Mouse (Mus musculus) heart, embryonic 11.5 days (tissue): ENCODE data around the gene Wdfy2. TPM values are rescaled to one million over a fixed set of nuclear protein-coding genes. Genes with fewer than 3 reads are reported as not detected.

ENCODE experiments used
- ATAC-seq: fragments of 200-750 bp; cut with Nextera tagmentation; replicated peaks from 2 replicates; pipeline ENCODE4 v1.8.0; 2017; ENCODE audit warnings: moderate library complexity; ENCODE audit not compliant: insufficient number of reproducible peaks, low FRiP score, low TSS enrichment
- H3K27ac ChIP-seq: fragments of 300-500 bp; sonication (generic); 2 replicates; pipeline ENCODE4 v1.5.1; 2014; ENCODE audit warnings: mild to moderate bottlenecking, low read depth, low read length
- H3K27me3 ChIP-seq: fragments of 300-500 bp; sonication (generic); 2 replicates; pipeline ENCODE4 v1.6.1; 2014; ENCODE audit warnings: mild to moderate bottlenecking, low read length, mixed read lengths; ENCODE audit not compliant: control insufficient read depth, insufficient read depth
- H3K36me3 ChIP-seq: fragments of 300-500 bp; sonication (generic); 2 replicates; pipeline ENCODE4 v1.6.1; 2014; ENCODE audit warnings: mild to moderate bottlenecking, low read length, moderate library complexity, mixed read lengths; ENCODE audit not compliant: control insufficient read depth, insufficient read depth
- H3K4me1 ChIP-seq: fragments of 300-500 bp; sonication (generic); 2 replicates; pipeline ENCODE4 v1.6.1; 2014; ENCODE audit warnings: low read length; ENCODE audit not compliant: control insufficient read depth, insufficient read depth
- H3K4me2 ChIP-seq: fragments of 300-500 bp; sonication (generic); 2 replicates; pipeline ENCODE4 v1.6.1; 2014; ENCODE audit warnings: mild to moderate bottlenecking, moderate library complexity
- H3K4me3 ChIP-seq: fragments of 300-500 bp; sonication (generic); 2 replicates; pipeline ENCODE4 v1.5.1; 2014; ENCODE audit warnings: low read depth, low read length
- H3K9ac ChIP-seq: fragments of 300-500 bp; sonication (generic); 2 replicates; pipeline ENCODE4 v1.6.1; 2014; ENCODE audit warnings: mild to moderate bottlenecking, low read depth, low read length, moderate library complexity
- H3K9me3 ChIP-seq: fragments of 300-500 bp; sonication (generic); replicated peaks from 2 replicates; pipeline ENCODE4 v1.6.1; 2016; ENCODE audit warnings: low read length; ENCODE audit not compliant: control insufficient read depth
- WGBS: fragments of 180-500 bp; shearing (Covaris S2); extraction: QIAGEN DNeasy Blood & Tissue Kit; methylation state at CpG from one replicate; pipeline ENCODE4 v1.1.7; 2014; ENCODE audit not compliant: insufficient replicate concordance; 5-methylcytosine and 5-hydroxymethylcytosine counted together
- polyA plus RNA-seq: library from polyadenylated mRNA; unstranded; fragments of >200 nt; fragmentation: Nextera tagmentation; extraction: Ambion mirVana; gene quantifications from 2 replicates; pipeline ENCODE4 v1.2.1, GENCODE M21; 2014

Gene Wdfy2
- polyA plus RNA-seq, 1 experiment from 2014 or later: 7.6 TPM

- no peaks in the 10 kb centered on the region for H3K27me3 ChIP-seq
- no peak overlapping the region for H3K4me3 ChIP-seq
- no peaks in the 10 kb centered on the region for H3K36me3 ChIP-seq
- WGBS: 75% methylated on average over 6 of the region's 6 CpGs
- ATAC-seq: no peak
- H3K9me3 ChIP-seq: no peaks in the 10 kb centered on the region
- H3K27ac ChIP-seq: no peak overlapping the region
- H3K4me1 ChIP-seq: no peaks in the 10 kb centered on the region
- H3K9ac ChIP-seq: no peak overlapping the region
- no peak overlapping the region for H3K4me2 ChIP-seq
Measured at GRCm38 (mm10) chr14:62915146-62915685, 77.7 kb downstream of the Wdfy2 start.

DNA sequence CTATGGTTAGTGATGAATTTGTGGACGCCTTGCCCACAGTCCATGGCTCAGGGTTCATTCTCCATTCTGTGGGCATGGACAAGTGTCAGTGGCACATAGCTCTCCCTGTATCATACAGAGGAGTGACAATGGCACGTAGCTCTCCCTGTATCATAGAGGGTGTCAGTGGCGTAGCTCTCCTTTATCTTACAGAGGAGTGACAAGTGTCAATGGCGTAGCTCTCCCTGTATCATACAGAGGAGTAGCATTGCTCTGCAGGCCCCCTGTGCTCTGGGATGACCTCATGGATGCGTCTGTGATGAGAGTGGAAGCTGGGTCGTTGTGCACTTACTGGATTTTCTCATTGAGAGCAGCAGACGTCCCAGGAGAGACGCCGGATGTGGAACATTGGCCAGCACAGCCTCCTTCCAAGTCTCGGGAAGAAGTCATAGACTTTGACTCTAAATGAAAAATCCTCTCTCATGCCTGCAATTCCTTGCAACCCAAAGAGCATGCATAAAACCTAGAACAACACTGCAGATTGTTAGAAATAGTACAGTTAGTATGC, 79.1 kb downstream of the Wdfy2 start:
- 55% methylated on average over 10 of the region's 10 CpGs for WGBS
- Histone ChIP-seq H3K36me3 (no peaks in the 10 kb centered on the region), H3K9ac (no peak overlapping the region), H3K4me2 (no peak overlapping the region), H3K9me3 (no peaks in the 10 kb centered on the region), H3K27me3 (no peaks in the 10 kb centered on the region), H3K27ac (no peak overlapping the region), H3K4me3 (no peak overlapping the region), H3K4me1 (no peaks in the 10 kb centered on the region)
- ATAC-seq: no peak

DNA sequence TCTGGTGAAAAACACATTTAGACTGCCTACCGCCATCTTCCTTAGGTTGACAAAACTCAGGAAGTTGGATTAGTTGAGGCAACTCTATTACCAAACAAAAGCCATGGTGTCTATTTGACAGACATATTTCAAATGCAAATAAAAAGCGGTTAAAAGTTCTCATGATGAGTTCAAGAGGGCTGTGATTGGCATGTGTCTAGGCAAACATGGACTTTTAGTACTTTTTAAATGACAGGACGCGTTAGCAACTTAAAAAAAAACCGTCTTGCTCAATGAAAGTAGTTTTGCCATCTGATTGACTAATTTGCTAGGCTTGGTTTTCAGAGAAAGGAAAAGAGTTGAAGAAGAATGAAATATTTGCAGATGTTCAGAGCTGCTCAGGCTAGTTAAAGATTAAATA, 83.9 kb downstream of the Wdfy2 start:
- no peaks in the 10 kb centered on the region for H3K4me1 ChIP-seq
- H3K27ac ChIP-seq: no peak overlapping the region
- WGBS: 90% methylated on average over 5 of the region's 5 CpGs
- no peak for ATAC-seq
- no peak overlapping the region for H3K9ac ChIP-seq
- no peaks in the 10 kb centered on the region; the same call in 1 of the 2 replicates for H3K36me3 ChIP-seq
- H3K4me2 ChIP-seq: no peak overlapping the region
- H3K9me3 ChIP-seq: no peaks in the 10 kb centered on the region
- H3K27me3 ChIP-seq: no peaks in the 10 kb centered on the region
- H3K4me3 ChIP-seq: no peak overlapping the region

DNA sequence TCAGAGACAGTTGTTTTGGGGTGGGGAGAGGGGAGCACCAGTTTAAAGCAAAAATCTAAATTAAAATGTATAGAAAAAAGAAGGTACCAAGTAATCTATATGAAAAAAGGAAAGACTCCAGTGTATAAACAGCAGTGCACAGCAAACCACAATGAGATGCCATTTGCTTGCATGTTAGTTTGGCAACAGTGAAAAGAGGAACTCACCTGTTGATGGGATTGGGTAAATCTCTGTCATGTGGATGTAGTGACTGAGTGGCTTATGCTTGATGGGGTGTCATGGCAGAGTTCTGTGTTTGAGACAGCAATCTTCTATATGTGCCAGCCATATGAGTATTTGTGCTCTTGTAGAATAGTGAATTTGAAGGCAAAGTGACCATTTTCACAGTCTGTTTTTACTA, 85.2 kb downstream of the Wdfy2 start:
- H3K4me1 ChIP-seq: no peaks in the 10 kb centered on the region
- no peaks in the 10 kb centered on the region; the same call in 1 of the 2 replicates for H3K36me3 ChIP-seq
- no peak overlapping the region for H3K9ac ChIP-seq
- H3K9me3 ChIP-seq: no peaks in the 10 kb centered on the region
- no peaks in the 10 kb centered on the region for H3K27me3 ChIP-seq
- no peak for ATAC-seq
- no peak overlapping the region for H3K27ac ChIP-seq
- no peak overlapping the region for H3K4me2 ChIP-seq
- no peak overlapping the region for H3K4me3 ChIP-seq

GRCm38 (mm10) chr14:62924800-62925199, 87.3 kb downstream of the Wdfy2 start:
- no peak for ATAC-seq
- Histone ChIP-seq H3K4me1 (no peaks in the 10 kb centered on the region), H3K9ac (no peak overlapping the region), H3K36me3 (peaks cover 2% of the 10 kb centered on the region; the same call in 1 of the 2 replicates), H3K27ac (no peak overlapping the region), H3K4me2 (no peak overlapping the region), H3K4me3 (no peak overlapping the region), H3K9me3 (no peaks in the 10 kb centered on the region), H3K27me3 (no peaks in the 10 kb centered on the region)
- 74% methylated on average over 4 of the region's 4 CpGs for WGBS

DNA sequence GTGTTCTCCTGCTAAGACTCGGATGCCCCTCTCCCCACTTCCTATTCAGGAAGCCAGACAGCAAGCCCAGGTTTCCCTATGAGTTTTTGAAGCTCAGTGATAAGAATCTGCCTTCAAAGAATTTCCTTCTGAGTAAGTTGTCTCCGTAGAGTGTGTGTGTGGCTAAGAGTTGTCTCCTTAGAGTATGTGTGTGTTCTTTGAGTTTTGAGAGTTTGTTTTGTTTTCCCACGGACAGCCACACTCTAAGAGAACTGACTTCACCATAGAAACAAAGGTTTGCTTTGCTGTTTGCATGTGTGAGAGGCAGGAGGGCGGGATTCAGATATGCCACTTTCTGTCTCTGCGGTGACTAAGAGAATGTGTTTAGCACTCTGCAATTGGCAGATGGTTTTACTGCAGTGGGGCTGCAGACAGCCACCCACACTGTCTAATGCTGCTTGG, 90.6 kb downstream of the Wdfy2 start:
- no peaks in the 10 kb centered on the region for H3K27me3 ChIP-seq
- ATAC-seq: no peak
- H3K4me3 ChIP-seq: no peak overlapping the region
- H3K9ac ChIP-seq: no peak overlapping the region
- peaks cover 2% of the 10 kb centered on the region; the same call in 1 of the 2 replicates for H3K36me3 ChIP-seq
- H3K4me1 ChIP-seq: no peaks in the 10 kb centered on the region
- H3K27ac ChIP-seq: no peak overlapping the region
- no peak overlapping the region for H3K4me2 ChIP-seq
- no peaks in the 10 kb centered on the region for H3K9me3 ChIP-seq
- 62% methylated on average over 5 of the region's 5 CpGs for WGBS

DNA sequence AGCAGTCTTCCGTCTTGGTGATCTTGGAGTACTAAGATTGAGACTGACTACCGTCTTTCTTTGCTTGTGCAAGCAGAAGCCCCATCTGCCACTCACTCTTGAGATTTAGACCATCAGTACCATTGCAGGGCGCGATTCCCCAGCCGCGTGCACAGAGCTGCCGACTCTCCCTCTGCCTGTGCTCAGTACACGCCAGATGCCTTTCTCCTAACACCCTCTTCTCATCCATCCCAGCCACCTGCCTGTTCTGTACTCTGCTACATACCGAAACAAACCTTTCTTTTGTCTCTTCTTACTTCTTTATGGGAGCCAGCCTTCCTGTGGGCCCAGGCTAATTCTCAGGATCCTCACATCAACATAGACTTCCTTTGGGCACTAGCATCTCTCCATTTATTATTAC, 97.9 kb downstream of the Wdfy2 start:
- Histone ChIP-seq H3K36me3 (peaks cover 8% of the 10 kb centered on the region), H3K27me3 (no peaks in the 10 kb centered on the region)
- 77% methylated on average over 9 of the region's 9 CpGs for WGBS

DNA sequence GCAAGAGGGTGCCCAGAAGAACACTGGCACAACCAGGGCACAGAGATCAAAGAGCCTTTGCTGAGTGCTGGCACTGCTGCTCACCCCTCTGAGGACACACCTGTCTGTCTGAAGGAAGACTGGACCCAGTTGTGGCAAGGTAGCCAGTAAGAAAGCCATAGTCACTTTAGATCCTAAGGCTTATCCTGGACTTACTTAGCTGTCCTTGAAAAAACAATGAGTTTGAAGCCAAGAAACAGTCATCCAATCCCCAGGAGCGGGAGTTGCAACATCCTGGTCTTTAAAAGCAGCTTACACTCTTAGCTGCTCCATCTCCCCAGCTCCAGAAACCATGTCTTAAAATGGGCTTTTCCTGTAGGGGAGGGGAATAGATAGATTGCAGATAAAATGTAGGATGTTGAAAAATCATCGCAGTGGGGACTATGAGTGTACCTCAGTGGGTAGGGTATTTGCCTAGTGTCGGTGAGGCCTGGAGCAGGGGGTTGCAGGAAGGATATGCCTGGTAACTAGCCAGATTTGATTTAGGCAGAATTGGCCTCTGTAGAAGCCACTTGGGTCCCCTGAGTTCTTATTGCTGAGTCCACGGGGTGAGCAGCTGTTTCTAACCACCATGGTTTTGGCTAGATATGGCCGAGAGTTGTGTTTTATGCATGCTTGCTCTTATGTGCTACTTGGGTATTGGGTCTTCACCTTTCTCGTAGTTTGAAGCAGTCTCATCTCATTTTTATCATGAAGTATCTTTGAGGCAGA, 99.3 kb downstream of the Wdfy2 start:
- Histone ChIP-seq H3K27ac (no peak overlapping the region), H3K27me3 (no peaks in the 10 kb centered on the region), H3K4me1 (no peaks in the 10 kb centered on the region), H3K36me3 (peaks cover 8% of the 10 kb centered on the region), H3K9me3 (peaks cover 3% of the 10 kb centered on the region), H3K4me3 (no peak overlapping the region), H3K9ac (no peak overlapping the region), H3K4me2 (no peak overlapping the region)
- WGBS: 86% methylated on average over 6 of the region's 6 CpGs
- no peak for ATAC-seq

More for the DNA sequence above, 97.9 kb downstream of the Wdfy2 start:
- Histone ChIP-seq H3K9me3 (peaks cover 3% of the 10 kb centered on the region), H3K9ac (no peak overlapping the region), H3K4me3 (no peak overlapping the region), H3K27ac (no peak overlapping the region), H3K4me1 (no peaks in the 10 kb centered on the region), H3K4me2 (no peak overlapping the region)
- ATAC-seq: no peak
